Mouse (Mus musculus): ENCODE data around the gene Emx1. TPM values are rescaled to one million over a fixed set of nuclear protein-coding genes. Genes with fewer than 3 reads are reported as not detected.

Gene Emx1
- polyA plus RNA-seq, 1 experiment from 2014 or later, result not detected

DNA sequence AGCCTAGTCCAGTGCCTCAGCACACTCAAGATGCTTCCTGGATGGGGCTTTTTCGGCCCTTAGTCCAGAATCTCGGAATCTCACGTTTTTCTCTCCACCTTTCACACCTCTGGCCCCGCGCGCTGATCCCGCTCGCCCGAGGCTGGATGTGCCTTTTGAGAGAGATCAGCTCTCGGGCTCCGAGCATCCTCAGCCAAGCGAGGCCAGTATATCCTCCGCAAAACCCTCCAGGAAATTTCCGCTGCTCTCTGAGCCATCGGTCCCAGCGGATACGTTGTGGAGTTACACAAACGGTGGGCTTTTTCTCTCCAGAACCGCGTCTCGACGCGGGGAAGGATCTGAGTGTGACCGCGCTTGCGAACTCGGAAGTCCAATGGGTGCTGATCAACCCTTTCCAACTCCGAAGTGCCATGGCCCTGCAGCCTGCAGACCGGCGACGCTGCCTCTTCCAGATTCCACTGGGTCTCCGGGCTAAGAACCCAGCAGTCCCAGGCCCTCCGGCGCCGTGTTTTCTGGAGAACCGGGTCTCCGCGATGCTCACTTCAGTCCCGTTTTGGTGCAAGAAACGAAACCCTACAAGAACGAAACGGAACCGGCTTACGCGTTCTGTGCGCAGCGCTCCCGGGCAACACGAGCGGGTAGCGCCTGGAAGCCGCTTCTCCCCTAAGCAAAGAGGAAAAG is 2.8 kb downstream of the Emx1 start:
- no peak overlapping the region for H3K4me3 ChIP-seq (replicated peaks)
- H3K9ac ChIP-seq, result no peak overlapping the region
- H3K4me2 ChIP-seq, result peak overlapping the region; percentile 29
- no peaks in the 10 kb centered on the region for H3K9me3 ChIP-seq (replicated peaks)
- no peak overlapping the region for H3K27ac ChIP-seq (replicated peaks)
- 1% methylated on average over 52 of the region's 52 CpGs for WGBS (ENCODE audit: insufficient replicate concordance)
- peaks cover 99% of the 10 kb centered on the region for H3K27me3 ChIP-seq
- H3K36me3 ChIP-seq (replicated peaks), result no peaks in the 10 kb centered on the region
- H3K4me1 ChIP-seq (replicated peaks), result no peaks in the 10 kb centered on the region
- ATAC-seq (ENCODE audit: insufficient read depth), result no peak

DNA sequence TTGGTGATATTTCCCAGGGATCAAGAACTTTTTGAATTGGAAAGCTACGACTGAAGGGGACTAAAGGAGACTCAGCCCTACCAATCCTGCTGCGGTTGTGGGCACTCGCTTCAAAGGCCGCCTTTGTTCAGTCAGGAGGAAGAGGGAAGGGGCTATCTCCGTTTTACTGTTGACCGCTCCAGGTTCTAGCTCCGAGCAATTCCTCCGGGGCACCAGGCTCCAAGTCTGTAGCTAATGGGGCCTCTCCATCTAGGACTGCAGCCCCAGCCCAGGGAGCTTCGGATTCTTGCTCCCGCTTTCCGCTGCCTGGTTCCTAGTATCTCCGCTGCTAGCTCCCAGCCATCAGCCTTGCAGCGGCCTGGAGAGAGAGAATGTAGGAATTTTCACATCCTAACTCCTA is 3.4 kb downstream of the Emx1 start:
- no peak overlapping the region for H3K4me2 ChIP-seq
- no peak overlapping the region for H3K4me3 ChIP-seq (replicated peaks)
- no peaks in the 10 kb centered on the region for H3K4me1 ChIP-seq (replicated peaks)
- no peak for ATAC-seq (ENCODE audit: insufficient read depth)
- no peaks in the 10 kb centered on the region for H3K36me3 ChIP-seq (replicated peaks)
- peaks cover 97% of the 10 kb centered on the region for H3K27me3 ChIP-seq
- no peak overlapping the region for H3K9ac ChIP-seq
- WGBS (ENCODE audit: insufficient replicate concordance), result 2% methylated on average over 13 of the region's 13 CpGs
- no peaks in the 10 kb centered on the region for H3K9me3 ChIP-seq (replicated peaks)
- H3K27ac ChIP-seq (replicated peaks), result no peak overlapping the region

DNA sequence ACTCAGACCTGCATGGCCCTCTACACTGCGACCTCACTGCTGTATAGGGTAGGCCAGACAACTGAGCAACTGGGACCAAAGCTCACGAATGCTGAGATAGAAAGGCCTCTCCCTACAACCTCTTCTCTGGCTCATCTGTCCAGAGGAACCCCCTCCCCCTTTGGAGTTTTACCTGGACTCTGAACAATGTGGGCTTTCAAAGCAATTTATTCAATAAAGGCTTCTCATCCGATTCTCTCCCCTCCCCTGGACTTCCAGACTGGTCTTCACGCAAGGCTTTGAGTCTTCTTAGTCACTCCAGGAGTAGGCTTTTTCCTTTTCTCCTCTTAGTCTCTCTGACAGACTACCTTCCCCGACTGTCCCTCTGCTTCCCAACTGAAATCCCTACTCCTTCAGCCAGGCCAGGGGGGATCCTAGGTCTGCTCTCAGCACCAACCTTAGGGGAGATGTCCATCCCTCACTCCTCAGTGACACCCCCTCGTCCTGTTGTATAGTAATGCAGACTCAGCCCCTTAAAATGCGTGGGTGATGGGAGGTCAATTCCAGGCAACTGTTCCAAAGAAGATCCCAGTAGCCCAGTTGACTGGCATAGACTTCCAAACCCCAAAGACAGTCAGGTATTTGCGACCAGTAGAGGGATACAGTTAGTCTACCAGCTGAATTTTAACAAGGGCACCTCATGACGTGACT is 4.7 kb downstream of the Emx1 start:
- Histone ChIP-seq H3K4me2 (no peak overlapping the region), H3K36me3 (replicated peaks) (no peaks in the 10 kb centered on the region), H3K27me3 (peaks cover 94% of the 10 kb centered on the region), H3K27ac (replicated peaks) (no peak overlapping the region), H3K9me3 (replicated peaks) (no peaks in the 10 kb centered on the region), H3K9ac (no peak overlapping the region), H3K4me1 (replicated peaks) (no peaks in the 10 kb centered on the region), H3K4me3 (replicated peaks) (no peak overlapping the region)
- WGBS (ENCODE audit: insufficient replicate concordance), result 13% methylated on average over 9 of the region's 9 CpGs
- ATAC-seq (ENCODE audit: insufficient read depth), result no peak

DNA sequence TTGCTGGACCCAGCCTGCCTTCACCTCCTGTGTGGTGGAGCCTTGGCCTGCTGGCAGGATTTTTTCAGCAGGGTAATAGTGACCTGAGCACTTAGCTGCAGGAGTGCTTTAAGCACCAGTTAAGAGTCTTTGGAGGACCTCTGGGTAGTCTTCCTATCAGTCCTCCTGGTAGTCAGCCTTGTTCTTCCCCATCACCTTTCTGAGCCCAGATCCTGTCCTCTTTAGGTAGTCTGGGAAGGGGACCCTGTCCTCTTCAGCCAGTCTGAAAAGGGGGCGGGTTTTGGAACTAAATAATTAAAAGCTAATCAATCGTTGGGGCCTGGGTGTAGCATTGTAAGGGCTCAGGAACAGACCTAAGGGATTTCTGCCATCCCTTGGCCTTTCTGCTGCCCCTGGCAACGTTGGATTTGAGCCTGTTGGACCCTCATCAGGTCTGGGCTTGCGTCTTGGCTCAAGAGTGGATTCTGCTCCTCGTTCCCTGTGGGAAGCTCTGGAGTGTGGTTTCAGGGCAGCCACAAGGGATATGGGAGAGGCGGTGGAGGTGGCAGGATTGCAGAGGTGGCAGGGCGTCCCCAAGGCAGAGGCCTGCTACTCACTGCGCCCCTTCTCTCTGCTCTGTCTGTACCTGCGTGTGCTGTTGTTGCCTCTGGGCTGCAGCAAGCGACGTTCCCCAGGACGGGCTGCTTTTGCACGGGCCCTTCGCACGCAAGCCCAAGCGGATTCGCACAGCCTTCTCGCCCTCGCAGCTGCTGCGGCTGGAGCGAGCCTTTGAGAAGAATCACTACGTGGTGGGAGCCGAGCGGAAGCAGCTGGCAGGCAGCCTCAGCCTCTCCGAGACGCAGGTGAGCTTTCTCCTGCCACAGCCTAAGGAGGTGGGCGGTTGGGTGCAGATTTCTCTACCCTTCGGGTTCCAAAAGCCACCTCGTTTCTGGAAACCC is 6.4 kb downstream of the Emx1 start:
- H3K4me1 ChIP-seq (replicated peaks), result no peaks in the 10 kb centered on the region
- 5% methylated on average over 29 of the region's 29 CpGs for whole genome bisulfite sequencing (ENCODE audit: insufficient replicate concordance)

DNA sequence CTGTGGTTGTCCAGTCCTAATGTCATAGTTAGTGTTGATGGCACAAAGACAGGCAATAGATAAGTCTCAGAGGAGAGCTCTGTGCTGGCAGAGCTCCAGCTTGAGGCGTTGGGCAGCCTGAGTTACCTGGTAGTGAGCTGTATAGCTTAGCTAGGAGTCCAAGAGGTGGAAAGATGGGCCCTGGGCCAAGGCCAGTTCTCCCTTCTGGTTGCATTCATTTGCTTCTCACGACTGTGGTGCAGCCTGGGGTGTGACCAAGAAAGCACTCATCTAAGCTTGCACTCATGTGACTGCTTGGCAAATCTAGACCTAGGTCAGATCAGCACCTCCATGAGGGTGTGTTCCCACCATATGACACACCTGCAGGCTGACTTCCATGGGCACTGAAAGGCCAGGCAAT is 10.7 kb downstream of the Emx1 start:
- Histone ChIP-seq H3K4me1 (replicated peaks) (no peaks in the 10 kb centered on the region), H3K9ac (no peak overlapping the region), H3K4me3 (replicated peaks) (no peak overlapping the region), H3K9me3 (replicated peaks) (no peaks in the 10 kb centered on the region), H3K27ac (replicated peaks) (no peak overlapping the region), H3K4me2 (no peak overlapping the region), H3K36me3 (replicated peaks) (no peaks in the 10 kb centered on the region), H3K27me3 (peaks cover 38% of the 10 kb centered on the region)
- no peak for ATAC-seq (ENCODE audit: insufficient read depth)
- WGBS (ENCODE audit: insufficient replicate concordance), result 27% methylated on average over 2 of the region's 2 CpGs

More for the DNA sequence above, 6.4 kb downstream of the Emx1 start:
- no peak overlapping the region for H3K4me3 ChIP-seq (replicated peaks)
- no peak overlapping the region for H3K4me2 ChIP-seq
- H3K27me3 ChIP-seq, result peaks cover 81% of the 10 kb centered on the region
- no peak overlapping the region for H3K9ac ChIP-seq
- no peaks in the 10 kb centered on the region for H3K9me3 ChIP-seq (replicated peaks)
- ATAC-seq (ENCODE audit: insufficient read depth), result no peak
- H3K27ac ChIP-seq (replicated peaks), result no peak overlapping the region
- no peaks in the 10 kb centered on the region for H3K36me3 ChIP-seq (replicated peaks)

DNA sequence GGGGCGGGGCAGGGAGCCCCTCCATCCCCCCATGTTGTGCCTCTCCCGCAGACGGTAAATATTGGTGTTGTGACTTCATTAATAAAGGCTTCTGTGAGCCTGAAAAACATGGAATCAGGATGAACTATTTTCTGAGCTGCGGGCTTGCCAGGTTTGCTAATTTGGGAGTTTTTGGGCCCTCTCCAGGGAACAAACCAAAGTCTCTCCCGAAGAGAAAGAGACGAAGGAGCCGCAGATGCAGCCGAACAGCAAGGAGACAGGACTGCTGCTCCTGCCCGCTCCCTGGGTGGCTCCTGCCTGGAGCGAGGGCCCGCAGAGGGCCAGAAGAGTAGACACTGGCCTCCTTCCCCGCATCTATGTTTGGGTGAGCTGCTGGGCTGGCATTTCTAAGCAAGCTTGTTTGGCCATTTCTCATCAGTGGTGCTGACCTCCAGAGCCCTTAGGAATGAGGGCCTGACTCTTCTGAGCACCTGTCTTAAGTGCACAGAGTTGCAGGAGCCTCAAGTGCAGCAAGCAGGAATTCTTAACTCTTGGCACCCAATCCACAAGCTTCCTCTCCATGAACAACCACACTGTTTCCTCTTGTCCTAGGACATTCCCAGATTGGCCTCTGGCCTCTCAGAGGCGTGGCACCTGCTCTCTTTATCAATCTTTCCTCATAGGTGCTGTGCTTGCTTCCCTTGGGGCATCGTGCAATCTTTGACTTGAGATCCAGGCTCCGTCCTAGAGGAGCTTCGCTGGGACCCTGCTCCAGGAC is 19.1 kb downstream of the Emx1 start:
- H3K9ac ChIP-seq, result no peak overlapping the region
- WGBS (ENCODE audit: insufficient replicate concordance), result 42% methylated on average over 16 of the region's 16 CpGs
- no peak overlapping the region for H3K4me2 ChIP-seq
- no peak overlapping the region for H3K4me3 ChIP-seq (replicated peaks)
- no peaks in the 10 kb centered on the region for H3K9me3 ChIP-seq (replicated peaks)
- peaks cover 25% of the 10 kb centered on the region; the same call in 1 of the 2 replicates for H3K27me3 ChIP-seq
- no peaks in the 10 kb centered on the region for H3K36me3 ChIP-seq (replicated peaks)
- no peaks in the 10 kb centered on the region for H3K4me1 ChIP-seq (replicated peaks)
- no peak for ATAC-seq (ENCODE audit: insufficient read depth)
- H3K27ac ChIP-seq (replicated peaks), result no peak overlapping the region

DNA sequence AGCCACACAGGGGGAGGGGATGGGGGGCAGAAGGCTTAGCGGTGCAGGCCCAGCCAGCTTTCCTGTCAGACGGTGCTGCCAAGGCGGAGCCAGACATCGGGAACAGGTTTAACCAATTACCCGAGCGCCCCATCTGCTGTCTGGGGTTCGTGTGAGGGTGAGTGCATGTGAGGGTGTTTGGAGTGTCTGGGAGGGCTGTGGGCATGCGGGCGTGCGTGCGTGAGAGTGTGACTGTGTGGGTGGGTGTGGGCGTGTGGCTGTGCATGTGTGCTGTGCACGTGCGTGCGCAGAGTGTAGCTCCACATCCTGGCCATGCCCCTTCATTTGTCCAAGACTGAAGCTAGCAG is 19.7 kb downstream of the Emx1 start:
- Histone ChIP-seq H3K27me3 (peaks cover 25% of the 10 kb centered on the region; the same call in 1 of the 2 replicates), H3K4me2 (no peak overlapping the region), H3K27ac (replicated peaks) (no peak overlapping the region), H3K36me3 (replicated peaks) (no peaks in the 10 kb centered on the region), H3K4me3 (replicated peaks) (no peak overlapping the region), H3K9ac (no peak overlapping the region), H3K9me3 (replicated peaks) (no peaks in the 10 kb centered on the region), H3K4me1 (replicated peaks) (no peaks in the 10 kb centered on the region)
- ATAC-seq (ENCODE audit: insufficient read depth), result no peak
- 53% methylated on average over 15 of the region's 15 CpGs for WGBS (ENCODE audit: insufficient replicate concordance)

DNA sequence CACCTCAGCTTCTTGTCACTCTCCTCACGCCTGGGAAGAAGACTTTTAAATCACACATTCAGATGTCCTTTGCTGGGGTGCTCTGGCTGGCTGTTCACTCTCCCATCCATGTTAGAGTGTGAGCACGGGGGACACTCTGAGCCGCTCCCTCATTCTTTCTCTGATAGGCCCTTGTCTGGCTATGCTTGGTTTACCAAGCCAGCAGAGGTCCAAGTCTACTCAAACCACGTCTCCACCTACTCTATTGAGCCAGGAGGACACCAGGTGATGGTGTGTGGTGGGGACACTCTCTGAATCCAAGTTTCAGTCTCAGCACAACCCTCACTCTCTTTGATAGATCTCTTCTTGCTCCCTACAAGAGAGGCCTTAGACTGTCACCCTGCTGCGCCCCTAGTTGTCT is 20.1 kb downstream of the Emx1 start:
- no peak overlapping the region for H3K27ac ChIP-seq (replicated peaks)
- H3K9me3 ChIP-seq (replicated peaks), result no peaks in the 10 kb centered on the region
- H3K27me3 ChIP-seq, result peaks cover 25% of the 10 kb centered on the region; the same call in 1 of the 2 replicates
- H3K4me2 ChIP-seq, result no peak overlapping the region
- H3K9ac ChIP-seq, result no peak overlapping the region
- H3K4me3 ChIP-seq (replicated peaks), result no peak overlapping the region
- ATAC-seq (ENCODE audit: insufficient read depth), result no peak
- no peaks in the 10 kb centered on the region for H3K36me3 ChIP-seq (replicated peaks)
- H3K4me1 ChIP-seq (replicated peaks), result no peaks in the 10 kb centered on the region
- 45% methylated on average over 5 of the region's 5 CpGs for WGBS (ENCODE audit: insufficient replicate concordance)

DNA sequence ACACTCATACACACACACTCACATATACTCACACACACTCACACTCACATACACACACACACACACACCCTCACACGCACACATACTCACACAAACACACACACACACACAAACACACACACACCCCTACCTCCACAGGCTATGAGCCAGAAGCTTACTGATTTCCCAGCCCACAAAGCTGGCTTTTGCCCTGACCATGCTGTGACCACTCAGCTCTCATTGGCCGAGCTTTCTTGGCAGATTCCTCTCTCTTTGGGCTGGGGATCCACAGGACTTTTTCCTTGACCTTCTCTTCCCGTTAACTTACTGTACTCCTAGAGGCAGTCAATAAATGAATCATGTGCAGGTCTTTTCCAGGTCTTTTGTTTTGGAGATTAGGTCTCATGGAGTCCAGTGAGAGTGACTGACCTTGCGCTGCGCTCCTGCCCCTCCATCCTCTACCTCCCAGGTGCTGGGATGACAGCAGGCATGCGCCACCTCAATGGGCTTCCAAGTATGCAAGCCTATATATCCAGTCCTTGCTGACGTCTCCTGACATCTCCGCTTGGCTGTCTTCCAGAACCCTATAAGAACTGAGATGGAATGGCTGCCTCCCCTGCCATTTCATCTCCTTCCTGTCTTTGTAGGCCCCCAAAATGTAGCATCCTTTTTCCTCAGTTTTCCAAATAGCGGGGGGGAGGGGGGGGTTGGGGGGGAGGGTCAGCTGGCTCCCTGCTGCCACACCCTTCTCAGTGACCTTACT is 22.2 kb downstream of the Emx1 start:
- no peaks in the 10 kb centered on the region for H3K36me3 ChIP-seq (replicated peaks)
- 62% methylated on average over 9 of the region's 9 CpGs for WGBS (ENCODE audit: insufficient replicate concordance)

DNA sequence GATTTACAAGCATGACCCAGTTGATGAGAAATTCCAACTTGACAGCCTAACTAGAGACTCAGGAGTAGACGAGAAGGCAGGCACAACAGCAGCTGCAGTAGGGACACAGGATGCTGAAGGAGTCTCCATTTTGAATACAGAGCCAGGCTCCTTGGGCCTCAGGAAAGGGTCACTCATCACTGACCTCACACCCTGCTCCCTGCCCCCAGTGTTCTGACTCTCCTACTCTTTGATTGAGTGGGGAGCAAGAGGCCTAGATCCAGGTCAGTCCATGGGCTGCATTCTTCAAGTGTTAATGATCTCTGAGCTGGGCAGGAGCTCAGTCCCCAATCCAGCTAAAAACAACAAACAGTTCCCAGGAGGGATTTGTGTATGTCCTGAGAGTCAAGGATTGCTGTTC is 23.4 kb downstream of the Emx1 start:
- Histone ChIP-seq H3K36me3 (replicated peaks) (no peaks in the 10 kb centered on the region), H3K4me1 (replicated peaks) (no peaks in the 10 kb centered on the region), H3K4me2 (no peak overlapping the region), H3K4me3 (replicated peaks) (no peak overlapping the region), H3K9ac (no peak overlapping the region), H3K27me3 (peaks cover 20% of the 10 kb centered on the region; the same call in 1 of the 2 replicates), H3K9me3 (replicated peaks) (no peaks in the 10 kb centered on the region), H3K27ac (replicated peaks) (no peak overlapping the region)
- 30% methylated on average over 1 of the region's 1 CpGs for WGBS (ENCODE audit: insufficient replicate concordance)
- ATAC-seq (ENCODE audit: insufficient read depth), result no peak

More for the DNA sequence above, 22.2 kb downstream of the Emx1 start:
- no peaks in the 10 kb centered on the region for H3K4me1 ChIP-seq (replicated peaks)
- ATAC-seq (ENCODE audit: insufficient read depth), result no peak
- no peaks in the 10 kb centered on the region for H3K9me3 ChIP-seq (replicated peaks)
- no peak overlapping the region for H3K4me3 ChIP-seq (replicated peaks)
- no peak overlapping the region for H3K4me2 ChIP-seq
- peaks cover 25% of the 10 kb centered on the region; the same call in 1 of the 2 replicates for H3K27me3 ChIP-seq
- H3K9ac ChIP-seq, result no peak overlapping the region
- no peak overlapping the region for H3K27ac ChIP-seq (replicated peaks)
